Mouse (Mus musculus) gonadal fat pad, adult 2 months (tissue): Measurements from ENCODE around the gene Cep63. TPM values are rescaled to one million over a fixed set of nuclear protein-coding genes. Genes with fewer than 3 reads are reported as not detected.

ENCODE experiments used
- DNase-seq: peaks from one replicate; pipeline ENCODE4 v3.0.0-alpha.2; 2012; ENCODE audit warnings: low read depth
- polyA plus RNA-seq: library from polyadenylated mRNA; depleted of rRNA; stranded (reverse); fragments of >200 nt; gene quantifications from 2 replicates; pipeline ENCODE4 v1.2.3, GENCODE M21; 2012; rRNA removed

Cep63 gene
- polyA plus RNA-seq = 5.5 and 7.0 TPM in 2 replicates

GRCm38 (mm10) chr9:102625983-102626838, at the start of gene Cep63, which contains the start of gene Anapc13:
Gene Cep63, minus strand, starts transcription at chr9:102626534.
Gene Anapc13, plus strand, starts transcription at chr9:102626296.
- DNase-seq = no peak

- DNase-seq = no peak
Measured at GRCm38 (mm10) chr9:102675922-102676321, 49.6 kb upstream of the Cep63 start.

GRCm38 (mm10) chr9:102673381-102673780, 47.0 kb upstream of the Cep63 start:
- DNase-seq = no peak

GRCm38 (mm10) chr9:102668906-102669305, 42.6 kb upstream of the Cep63 start:
- no peak for DNase-seq

GRCm38 (mm10) chr9:102668115-102668514, 41.8 kb upstream of the Cep63 start:
- DNase-seq = no peak

- no peak for DNase-seq
Measured at GRCm38 (mm10) chr9:102656355-102657095, 30.2 kb upstream of the Cep63 start.

- DNase-seq = no peak
Measured at GRCm38 (mm10) chr9:102651199-102651720, 24.9 kb upstream of the Cep63 start.

GRCm38 (mm10) chr9:102650637-102651036, 24.3 kb upstream of the Cep63 start:
- no peak for DNase-seq

- DNase-seq = no peak
Measured at GRCm38 (mm10) chr9:102649917-102650527, 23.7 kb upstream of the Cep63 start.

- no peak for DNase-seq
Measured at GRCm38 (mm10) chr9:102647010-102647409, 20.7 kb upstream of the Cep63 start.

- DNase-seq = no peak
Measured at GRCm38 (mm10) chr9:102645119-102645695, 18.9 kb upstream of the Cep63 start.

- no peak for DNase-seq
Measured at GRCm38 (mm10) chr9:102643486-102644101, 17.3 kb upstream of the Cep63 start.

GRCm38 (mm10) chr9:102643071-102643485, 16.7 kb upstream of the Cep63 start:
- DNase-seq = no peak

- DNase-seq = no peak
Measured at GRCm38 (mm10) chr9:102641531-102641930, 15.2 kb upstream of the Cep63 start.

- DNase-seq = no peak
Measured at GRCm38 (mm10) chr9:102639510-102639909, 13.2 kb upstream of the Cep63 start.

GRCm38 (mm10) chr9:102638963-102639362, 12.6 kb upstream of the Cep63 start:
- DNase-seq = no peak

- DNase-seq = no peak
Measured at GRCm38 (mm10) chr9:102637115-102637514, 10.8 kb upstream of the Cep63 start.

GRCm38 (mm10) chr9:102636553-102636952, 10.2 kb upstream of the Cep63 start:
- DNase-seq = no peak

GRCm38 (mm10) chr9:102634453-102634852, 8.1 kb upstream of the Cep63 start:
- DNase-seq = no peak

GRCm38 (mm10) chr9:102632923-102633537, 6.7 kb upstream of the Cep63 start:
- no peak for DNase-seq

- DNase-seq = no peak
Measured at GRCm38 (mm10) chr9:102632173-102632572, 5.8 kb upstream of the Cep63 start.
